Mouse (Mus musculus) midbrain, embryonic 14.5 days (tissue): ENCODE results near the gene Sec23ip. TPM values are rescaled to one million over a fixed set of nuclear protein-coding genes. Genes with fewer than 3 reads are reported as not detected.

Experiments
- ATAC-seq: fragments of 200-750 bp; cut with Nextera tagmentation; 2 replicates; pipeline ENCODE4 v1.8.0; 2017; ENCODE audit warnings: moderate number of reproducible peaks, moderate library complexity; ENCODE audit not compliant: low FRiP score, low TSS enrichment
- DNase-seq: peaks from one replicate; pipeline ENCODE4 v3.0.0-alpha.2; 2015
- H3K27ac ChIP-seq: fragments of 300-500 bp; sonication (generic); replicated peaks from 2 replicates; pipeline ENCODE4 v1.5.1; 2014; ENCODE audit warnings: mild to moderate bottlenecking, low read depth, low read length, moderate library complexity
- H3K27me3 ChIP-seq: fragments of 300-500 bp; sonication (generic); 2 replicates; pipeline ENCODE4 v1.6.1; 2014; ENCODE audit warnings: low read length, control low read depth, mixed read lengths; ENCODE audit not compliant: control insufficient read depth, insufficient read depth
- H3K36me3 ChIP-seq: fragments of 300-500 bp; sonication (generic); 2 replicates; pipeline ENCODE4 v1.6.1; 2014; ENCODE audit warnings: low read length, control low read depth; ENCODE audit not compliant: control insufficient read depth, insufficient read depth
- H3K4me1 ChIP-seq: fragments of 300-500 bp; sonication (generic); 2 replicates; pipeline ENCODE4 v1.6.1; 2014; ENCODE audit warnings: mild to moderate bottlenecking, antibody characterized with exemption, low read length, control low read depth; ENCODE audit not compliant: control insufficient read depth, insufficient read depth
- H3K4me2 ChIP-seq: fragments of 300-500 bp; sonication (generic); 2 replicates; pipeline ENCODE4 v1.6.1; 2014; ENCODE audit warnings: mild to moderate bottlenecking, low read length, moderate library complexity
- H3K4me3 ChIP-seq: fragments of 300-500 bp; sonication (generic); replicated peaks from 2 replicates; pipeline ENCODE4 v1.5.1; 2014; ENCODE audit warnings: low read depth, low read length
- H3K9ac ChIP-seq: fragments of 300-500 bp; sonication (generic); replicated peaks from 2 replicates; pipeline ENCODE4 v1.6.1; 2014; ENCODE audit warnings: mild to moderate bottlenecking, low read length, moderate library complexity
- H3K9me3 ChIP-seq: fragments of 300-500 bp; sonication (generic); 2 replicates; pipeline ENCODE4 v1.6.1; 2016; ENCODE audit warnings: low read length, control low read depth, mixed read lengths; ENCODE audit not compliant: control insufficient read depth
- WGBS: fragments of 180-500 bp; shearing (Covaris S2); extraction: QIAGEN DNeasy Blood & Tissue Kit; methylation state at CpG from one replicate; pipeline ENCODE4 v1.1.7; 2014; 5-methylcytosine and 5-hydroxymethylcytosine counted together
- polyA plus RNA-seq: library from polyadenylated mRNA; unstranded; fragments of >200 nt; fragmentation: Nextera tagmentation; extraction: Ambion mirVana; gene quantifications from 2 replicates; pipeline ENCODE4 v1.2.1, GENCODE M21; 2014

Gene Sec23ip
- polyA plus RNA-seq, 1 experiment from 2014 or later, result 39.6 TPM

DNA sequence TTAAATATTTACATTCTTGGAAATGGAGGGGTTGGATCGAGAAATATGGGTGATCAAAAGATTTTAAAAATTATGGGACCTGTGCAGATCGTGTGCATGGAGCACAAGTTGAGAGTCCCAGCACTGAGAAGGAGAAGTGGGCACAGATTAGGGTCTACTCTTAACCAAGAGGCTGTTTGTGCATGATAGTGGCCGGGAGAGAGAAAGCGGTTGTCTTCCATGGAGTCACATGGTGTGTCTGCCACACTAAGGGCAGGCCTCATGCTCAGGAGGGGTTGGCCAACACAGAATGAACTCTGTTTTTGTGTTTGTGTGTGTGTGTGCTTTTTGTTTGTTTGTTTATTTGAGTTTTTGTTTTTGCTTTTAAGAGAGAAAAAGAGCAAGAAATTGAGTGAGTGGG, 7.3 kb downstream of the Sec23ip start:
- Histone ChIP-seq H3K27ac (no peak overlapping the region), H3K4me2 (no peak overlapping the region), H3K4me3 (no peak overlapping the region), H3K9me3 (no peaks in the 10 kb centered on the region), H3K4me1 (no peaks in the 10 kb centered on the region), H3K36me3 (peaks cover 58% of the 10 kb centered on the region), H3K9ac (no peak overlapping the region), H3K27me3 (no peaks in the 10 kb centered on the region)
- 91% methylated on average over 4 of the region's 4 CpGs for WGBS
- ATAC-seq (no peak), DNase-seq (no peak)

- Histone ChIP-seq H3K4me2 (no peak overlapping the region), H3K9me3 (no peaks in the 10 kb centered on the region), H3K9ac (no peak overlapping the region), H3K27ac (no peak overlapping the region), H3K4me1 (no peaks in the 10 kb centered on the region), H3K36me3 (peaks cover 85% of the 10 kb centered on the region), H3K4me3 (no peak overlapping the region), H3K27me3 (no peaks in the 10 kb centered on the region)
- DNase-seq, result no peak
- WGBS, result 89% methylated on average over 1 of the region's 1 CpGs
- ATAC-seq, result no peak
Observed at GRCm38 (mm10) chr7:128755396-128755795, 10.7 kb downstream of the Sec23ip start.

- WGBS, result 97% methylated on average over 4 of the region's 4 CpGs
- Histone ChIP-seq H3K36me3 (peaks cover 91% of the 10 kb centered on the region), H3K9ac (no peak overlapping the region), H3K27ac (no peak overlapping the region), H3K4me3 (no peak overlapping the region), H3K27me3 (no peaks in the 10 kb centered on the region), H3K4me2 (no peak overlapping the region), H3K9me3 (no peaks in the 10 kb centered on the region), H3K4me1 (no peaks in the 10 kb centered on the region)
- ATAC-seq (no peak), DNase-seq (no peak)
Observed at GRCm38 (mm10) chr7:128758948-128759347, 14.2 kb downstream of the Sec23ip start.

- Histone ChIP-seq H3K9me3 (no peaks in the 10 kb centered on the region), H3K27ac (no peak overlapping the region), H3K4me3 (no peak overlapping the region), H3K27me3 (no peaks in the 10 kb centered on the region), H3K4me2 (no peak overlapping the region), H3K9ac (no peak overlapping the region), H3K4me1 (no peaks in the 10 kb centered on the region), H3K36me3 (peaks cover 90% of the 10 kb centered on the region)
- DNase-seq (no peak), ATAC-seq (no peak)
Observed at GRCm38 (mm10) chr7:128766696-128767095, 22.0 kb downstream of the Sec23ip start.

- Histone ChIP-seq H3K9me3 (no peaks in the 10 kb centered on the region), H3K4me3 (no peak overlapping the region), H3K27ac (no peak overlapping the region), H3K4me1 (no peaks in the 10 kb centered on the region), H3K9ac (no peak overlapping the region), H3K27me3 (no peaks in the 10 kb centered on the region), H3K36me3 (peaks cover 91% of the 10 kb centered on the region), H3K4me2 (no peak overlapping the region)
- ATAC-seq (no peak), DNase-seq (no peak)
- WGBS, result 95% methylated on average over 6 of the region's 6 CpGs
Observed at GRCm38 (mm10) chr7:128777201-128777600, 32.5 kb downstream of the Sec23ip start.

DNA sequence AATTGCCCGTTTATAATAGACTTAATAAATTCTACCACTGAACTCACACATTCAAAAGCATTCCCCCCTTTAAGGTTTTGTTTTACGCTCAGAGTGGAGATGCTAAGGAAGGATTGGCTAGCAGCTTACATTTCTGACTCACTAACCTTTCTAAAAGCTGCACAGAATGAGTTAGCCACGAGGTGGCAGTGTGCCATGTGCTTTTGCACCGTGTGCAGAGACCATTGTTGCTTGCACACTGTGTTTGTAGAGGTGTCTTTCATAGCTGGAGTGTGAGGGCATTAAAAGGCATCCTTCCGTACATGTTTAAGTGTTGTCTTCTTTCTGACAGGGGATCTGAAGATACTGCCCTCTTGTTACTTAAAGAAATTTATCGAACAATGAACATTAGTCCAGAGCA, 34.6 kb downstream of the Sec23ip start:
- H3K27ac ChIP-seq, result no peak overlapping the region

GRCm38 (mm10) chr7:128781846-128782245, 37.1 kb downstream of the Sec23ip start:
- Histone ChIP-seq H3K27ac (no peak overlapping the region), H3K4me1 (no peaks in the 10 kb centered on the region), H3K36me3 (peaks cover 84% of the 10 kb centered on the region), H3K9ac (no peak overlapping the region), H3K4me3 (no peak overlapping the region), H3K9me3 (no peaks in the 10 kb centered on the region), H3K4me2 (no peak overlapping the region), H3K27me3 (no peaks in the 10 kb centered on the region)
- DNase-seq (no peak), ATAC-seq (no peak)
- 94% methylated on average over 3 of the region's 3 CpGs for WGBS

More for the DNA sequence above, 34.6 kb downstream of the Sec23ip start:
- Histone ChIP-seq H3K9me3 (no peaks in the 10 kb centered on the region), H3K36me3 (peaks cover 89% of the 10 kb centered on the region), H3K4me1 (no peaks in the 10 kb centered on the region), H3K4me3 (no peak overlapping the region), H3K9ac (no peak overlapping the region), H3K4me2 (no peak overlapping the region), H3K27me3 (no peaks in the 10 kb centered on the region)
- ATAC-seq (no peak), DNase-seq (peak; percentile 95)
- WGBS, result 41% methylated on average over 6 of the region's 6 CpGs

GRCm38 (mm10) chr7:128790045-128790444, 45.3 kb downstream of the Sec23ip start:
- Histone ChIP-seq H3K4me2 (no peak overlapping the region), H3K4me3 (no peak overlapping the region), H3K9me3 (no peaks in the 10 kb centered on the region), H3K27ac (no peak overlapping the region), H3K4me1 (no peaks in the 10 kb centered on the region), H3K9ac (no peak overlapping the region), H3K36me3 (peaks cover 11% of the 10 kb centered on the region), H3K27me3 (no peaks in the 10 kb centered on the region)
- DNase-seq, result no peak
- WGBS, result 85% methylated on average over 4 of the region's 4 CpGs
- ATAC-seq, result no peak

- H3K4me1 ChIP-seq, result no peaks in the 10 kb centered on the region
- ATAC-seq (no peak), DNase-seq (no peak)
- no peak overlapping the region for H3K4me2 ChIP-seq
- no peak overlapping the region for H3K27ac ChIP-seq
- 82% methylated on average over 4 of the region's 4 CpGs for WGBS
- no peaks in the 10 kb centered on the region for H3K36me3 ChIP-seq
- H3K4me3 ChIP-seq, result no peak overlapping the region
- no peaks in the 10 kb centered on the region for H3K9me3 ChIP-seq
- H3K9ac ChIP-seq, result no peak overlapping the region
- H3K27me3 ChIP-seq, result no peaks in the 10 kb centered on the region
Observed at GRCm38 (mm10) chr7:128793464-128793863, 48.7 kb downstream of the Sec23ip start.
